Mouse (Mus musculus): Measurements from ENCODE around the gene Slc19a1. TPM values are rescaled to one million over a fixed set of nuclear protein-coding genes. Genes with fewer than 3 reads are reported as not detected.
A peak's percentile ranks its signal among the peaks of the same experiment; 100 is the strongest.

The Slc19a1 gene
- polyA plus RNA-seq, 1 experiment from 2014 or later = 45.7 TPM

GRCm38 (mm10) chr10:77082453-77082852 is 50.4 kb downstream of the Slc19a1 start:
- Histone ChIP-seq H3K27ac (no peak overlapping the region), H3K4me3 (no peak overlapping the region), H3K27me3 (replicated peaks) (no peaks in the 10 kb centered on the region), H3K36me3 (replicated peaks) (no peaks in the 10 kb centered on the region), H3K4me2 (no peak overlapping the region), H3K4me1 (no peaks in the 10 kb centered on the region), H3K9me3 (no peaks in the 10 kb centered on the region), H3K9ac (no peak overlapping the region)
- 22% methylated on average over 3 of the region's 3 CpGs for WGBS
- ATAC-seq (replicated peaks) = peak; percentile 54

DNA sequence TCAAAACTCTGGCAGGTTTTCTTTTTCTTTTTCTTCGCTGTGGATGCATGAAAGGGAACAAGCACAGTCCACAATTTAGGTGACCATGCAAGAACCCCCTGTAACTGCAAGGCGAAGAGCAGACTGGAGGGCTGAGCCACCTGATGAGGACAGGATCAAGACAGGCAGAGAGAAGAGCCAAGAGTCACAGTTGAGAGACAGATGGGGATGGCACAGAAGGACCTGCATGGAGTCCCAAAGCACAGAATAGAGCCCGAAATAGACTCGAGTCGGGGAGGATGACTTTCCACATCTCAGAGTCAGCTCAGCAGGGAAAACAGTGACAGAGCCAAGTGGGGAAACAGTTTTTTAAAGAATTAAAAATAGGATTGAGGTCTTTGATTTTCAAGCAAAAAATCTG is 50.9 kb downstream of the Slc19a1 start:
- Histone ChIP-seq H3K9ac (no peak overlapping the region), H3K27ac (no peak overlapping the region), H3K4me3 (no peak overlapping the region), H3K4me2 (no peak overlapping the region), H3K4me1 (no peaks in the 10 kb centered on the region), H3K36me3 (replicated peaks) (no peaks in the 10 kb centered on the region), H3K9me3 (no peaks in the 10 kb centered on the region), H3K27me3 (replicated peaks) (no peaks in the 10 kb centered on the region)
- 73% methylated on average over 5 of the region's 5 CpGs for WGBS
- no peak for ATAC-seq (replicated peaks)

DNA sequence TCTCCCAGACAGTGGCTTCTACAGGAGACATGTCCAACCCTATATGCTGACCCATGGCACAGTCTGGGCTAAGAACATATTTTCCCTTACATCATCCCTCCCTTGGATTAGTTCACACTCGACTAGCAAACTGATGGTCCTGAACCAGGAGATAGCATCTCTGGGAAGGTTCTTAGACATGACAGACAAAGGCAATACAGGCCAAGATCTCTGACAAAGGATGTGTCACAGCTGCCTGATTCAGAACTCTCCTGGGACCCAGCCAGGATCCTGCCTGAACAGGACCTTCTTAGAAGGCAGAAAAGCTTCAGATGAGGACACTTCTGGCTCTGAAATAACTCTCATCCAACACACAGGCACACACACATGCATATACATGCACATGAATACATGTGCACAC is 52.5 kb downstream of the Slc19a1 start:
- no peaks in the 10 kb centered on the region for H3K4me1 ChIP-seq
- WGBS = 61% methylated on average over 1 of the region's 1 CpGs
- no peaks in the 10 kb centered on the region for H3K36me3 ChIP-seq (replicated peaks)
- no peaks in the 10 kb centered on the region for H3K27me3 ChIP-seq (replicated peaks)
- no peak overlapping the region for H3K4me3 ChIP-seq
- ATAC-seq (replicated peaks) = no peak
- H3K27ac ChIP-seq = no peak overlapping the region
- no peak overlapping the region for H3K9ac ChIP-seq
- no peaks in the 10 kb centered on the region for H3K9me3 ChIP-seq
- no peak overlapping the region for H3K4me2 ChIP-seq

DNA sequence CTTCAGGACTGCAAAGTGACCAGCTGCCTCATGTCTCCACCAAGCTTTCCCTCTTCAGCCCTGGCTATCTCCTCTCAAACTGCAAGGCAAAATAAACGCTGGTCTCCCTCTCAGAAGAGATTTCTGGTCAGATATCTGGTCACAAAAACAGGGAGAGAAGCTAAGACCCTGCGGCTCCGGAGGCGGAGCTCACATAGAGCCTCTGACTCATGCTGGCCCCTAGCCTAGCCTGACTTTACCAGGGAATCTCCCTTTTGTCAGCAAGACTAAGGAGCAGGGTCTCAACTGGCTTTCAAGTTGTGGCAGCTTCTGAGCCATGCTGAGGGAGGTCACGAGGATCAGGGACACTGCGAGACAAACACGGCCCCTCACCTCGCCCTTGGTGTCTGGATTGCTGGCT is 57.3 kb downstream of the Slc19a1 start:
- Histone ChIP-seq H3K36me3 (replicated peaks) (no peaks in the 10 kb centered on the region), H3K4me2 (peak overlapping the region; percentile 33), H3K4me3 (peak overlapping the region; percentile 23), H3K27me3 (replicated peaks) (no peaks in the 10 kb centered on the region), H3K9me3 (no peaks in the 10 kb centered on the region), H3K27ac (no peak overlapping the region), H3K4me1 (no peaks in the 10 kb centered on the region), H3K9ac (no peak overlapping the region)
- WGBS = 29% methylated on average over 8 of the region's 8 CpGs
- 0 out of 2 replicates have a peak, but pooled peaks have one; percentile 52 for ATAC-seq (replicated peaks)

DNA sequence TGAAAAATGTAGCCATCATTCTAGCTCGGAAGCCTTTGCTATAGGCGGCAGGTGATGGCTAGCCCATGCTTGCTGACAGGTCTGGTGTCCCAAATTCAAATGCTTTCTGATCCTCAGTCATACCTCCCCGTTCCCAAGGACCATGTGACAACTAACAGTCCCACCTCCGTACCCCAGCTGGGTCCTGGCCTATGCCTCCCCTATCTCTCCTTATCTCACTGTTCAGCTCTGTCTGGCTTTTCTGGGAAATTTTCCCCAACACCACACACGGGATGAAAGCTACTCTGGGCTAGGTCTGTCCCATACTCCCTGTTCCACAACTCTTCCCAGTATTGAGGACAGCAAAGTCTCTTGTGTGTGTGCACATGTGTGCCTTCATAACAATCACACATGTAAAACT is 58.0 kb downstream of the Slc19a1 start:
- WGBS = 75% methylated on average over 5 of the region's 5 CpGs
- Histone ChIP-seq H3K4me2 (no peak overlapping the region), H3K27ac (no peak overlapping the region), H3K9ac (no peak overlapping the region), H3K36me3 (replicated peaks) (no peaks in the 10 kb centered on the region), H3K4me3 (no peak overlapping the region), H3K9me3 (no peaks in the 10 kb centered on the region), H3K4me1 (no peaks in the 10 kb centered on the region), H3K27me3 (replicated peaks) (no peaks in the 10 kb centered on the region)
- no peak for ATAC-seq (replicated peaks)

GRCm38 (mm10) chr10:77091538-77092097 is 59.6 kb downstream of the Slc19a1 start:
- H3K27me3 ChIP-seq (replicated peaks) = no peaks in the 10 kb centered on the region
- H3K4me2 ChIP-seq = no peak overlapping the region
- ATAC-seq (replicated peaks) = no peak
- WGBS = 85% methylated on average over 4 of the region's 4 CpGs
- no peaks in the 10 kb centered on the region for H3K9me3 ChIP-seq
- H3K4me1 ChIP-seq = no peaks in the 10 kb centered on the region
- H3K27ac ChIP-seq = no peak overlapping the region
- H3K9ac ChIP-seq = no peak overlapping the region
- H3K4me3 ChIP-seq = no peak overlapping the region
- H3K36me3 ChIP-seq (replicated peaks) = no peaks in the 10 kb centered on the region

GRCm38 (mm10) chr10:77093817-77094216 is 61.8 kb downstream of the Slc19a1 start:
- no peak overlapping the region for H3K4me2 ChIP-seq
- H3K27ac ChIP-seq = no peak overlapping the region
- no peaks in the 10 kb centered on the region for H3K36me3 ChIP-seq (replicated peaks)
- H3K4me3 ChIP-seq = no peak overlapping the region
- no peak overlapping the region for H3K9ac ChIP-seq
- H3K27me3 ChIP-seq (replicated peaks) = no peaks in the 10 kb centered on the region
- 0 out of 2 replicates have a peak, but pooled peaks cover 3% of the 10 kb centered on the region for H3K4me1 ChIP-seq
- no peak for ATAC-seq (replicated peaks)
- no peaks in the 10 kb centered on the region for H3K9me3 ChIP-seq

GRCm38 (mm10) chr10:77095666-77096065 is 63.6 kb downstream of the Slc19a1 start:
- Histone ChIP-seq H3K9ac (no peak overlapping the region), H3K27me3 (replicated peaks) (no peaks in the 10 kb centered on the region), H3K4me2 (no peak overlapping the region), H3K4me1 (0 out of 2 replicates have a peak, but pooled peaks cover 3% of the 10 kb centered on the region), H3K9me3 (no peaks in the 10 kb centered on the region), H3K27ac (no peak overlapping the region), H3K4me3 (no peak overlapping the region), H3K36me3 (replicated peaks) (no peaks in the 10 kb centered on the region)
- ATAC-seq (replicated peaks) = no peak
- WGBS = 98% methylated on average over 3 of the region's 3 CpGs

GRCm38 (mm10) chr10:77097006-77097889 is 65.2 kb downstream of the Slc19a1 start:
- Histone ChIP-seq H3K4me1 (0 out of 2 replicates have a peak, but pooled peaks cover 3% of the 10 kb centered on the region), H3K9ac (no peak overlapping the region), H3K4me2 (no peak overlapping the region), H3K36me3 (replicated peaks) (no peaks in the 10 kb centered on the region), H3K9me3 (no peaks in the 10 kb centered on the region), H3K27me3 (replicated peaks) (no peaks in the 10 kb centered on the region), H3K27ac (no peak overlapping the region), H3K4me3 (no peak overlapping the region)
- 56% methylated on average over 12 of the region's 12 CpGs for WGBS
- ATAC-seq (replicated peaks) = no peak

DNA sequence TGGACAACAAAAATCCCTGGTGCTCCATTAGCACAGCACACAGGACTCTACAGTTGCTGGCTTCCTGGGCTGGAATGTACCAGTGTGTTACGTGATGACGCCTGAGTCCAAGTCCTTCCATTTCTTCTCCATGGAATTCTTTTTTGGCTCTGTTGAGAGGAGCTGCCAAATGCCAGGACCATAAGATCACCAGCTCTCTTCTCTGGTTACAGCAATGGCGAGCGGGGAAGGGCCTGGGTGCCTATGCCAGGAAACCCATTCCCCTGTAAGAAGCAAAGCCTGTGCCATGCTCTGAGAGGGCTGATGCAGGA is 65.8 kb downstream of the Slc19a1 start:
- Histone ChIP-seq H3K9ac (no peak overlapping the region), H3K36me3 (replicated peaks) (no peaks in the 10 kb centered on the region), H3K4me3 (no peak overlapping the region), H3K9me3 (no peaks in the 10 kb centered on the region), H3K4me2 (no peak overlapping the region), H3K27me3 (replicated peaks) (no peaks in the 10 kb centered on the region), H3K4me1 (0 out of 2 replicates have a peak, but pooled peaks cover 3% of the 10 kb centered on the region), H3K27ac (no peak overlapping the region)
- WGBS = 87% methylated on average over 4 of the region's 4 CpGs
- no peak for ATAC-seq (replicated peaks)

DNA sequence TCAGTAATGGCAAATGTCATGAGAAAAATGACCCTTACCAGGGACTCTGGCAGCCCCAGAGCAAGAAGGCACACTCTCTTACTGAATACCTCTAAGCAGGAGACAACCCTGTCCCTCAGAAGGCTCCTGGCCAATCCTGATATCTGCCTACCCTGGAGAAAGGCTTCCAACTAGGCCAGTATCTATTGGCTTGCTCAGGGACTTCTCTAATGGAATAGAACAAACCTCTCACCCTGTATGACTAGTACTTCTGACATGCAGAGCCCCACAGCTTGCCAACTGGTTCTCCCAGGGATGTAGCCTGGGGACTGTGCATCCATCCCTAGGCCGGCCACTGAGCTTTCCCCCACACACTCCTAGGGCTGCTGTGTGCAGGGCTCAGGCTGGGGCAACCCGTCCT is 66.6 kb downstream of the Slc19a1 start:
- WGBS = 77% methylated on average over 2 of the region's 2 CpGs
- Histone ChIP-seq H3K4me1 (0 out of 2 replicates have a peak, but pooled peaks cover 3% of the 10 kb centered on the region), H3K4me3 (no peak overlapping the region), H3K9ac (no peak overlapping the region), H3K27ac (no peak overlapping the region), H3K27me3 (replicated peaks) (no peaks in the 10 kb centered on the region), H3K9me3 (no peaks in the 10 kb centered on the region), H3K36me3 (replicated peaks) (no peaks in the 10 kb centered on the region), H3K4me2 (no peak overlapping the region)
- no peak for ATAC-seq (replicated peaks)

DNA sequence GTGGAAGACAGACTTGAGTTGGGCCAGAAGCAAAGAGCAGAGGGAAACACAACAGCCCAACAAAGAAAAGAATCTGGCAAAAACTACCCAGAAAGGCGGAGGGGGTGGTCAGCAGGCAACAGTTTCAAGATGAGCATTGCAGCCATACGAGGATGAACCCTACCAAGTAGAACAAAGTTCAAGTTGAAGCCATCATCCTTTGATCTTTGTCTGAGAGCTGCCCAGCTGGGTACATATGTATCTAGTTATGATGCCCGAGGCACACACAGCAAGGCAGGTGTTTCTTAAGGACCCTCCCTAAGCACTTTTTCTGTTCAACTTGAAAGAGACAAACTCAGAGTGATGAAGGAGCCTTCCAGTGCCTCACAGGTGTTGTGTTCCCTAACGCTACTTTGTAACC is 67.7 kb downstream of the Slc19a1 start:
- 87% methylated on average over 4 of the region's 4 CpGs for whole genome bisulfite sequencing
- H3K9ac ChIP-seq = no peak overlapping the region
- H3K4me1 ChIP-seq = 0 out of 2 replicates have a peak, but pooled peaks cover 3% of the 10 kb centered on the region
- no peak for ATAC-seq (replicated peaks)
- no peaks in the 10 kb centered on the region for H3K9me3 ChIP-seq
- no peak overlapping the region for H3K27ac ChIP-seq
- H3K27me3 ChIP-seq (replicated peaks) = no peaks in the 10 kb centered on the region
- no peak overlapping the region for H3K4me3 ChIP-seq
- no peak overlapping the region for H3K4me2 ChIP-seq
- no peaks in the 10 kb centered on the region for H3K36me3 ChIP-seq (replicated peaks)

DNA sequence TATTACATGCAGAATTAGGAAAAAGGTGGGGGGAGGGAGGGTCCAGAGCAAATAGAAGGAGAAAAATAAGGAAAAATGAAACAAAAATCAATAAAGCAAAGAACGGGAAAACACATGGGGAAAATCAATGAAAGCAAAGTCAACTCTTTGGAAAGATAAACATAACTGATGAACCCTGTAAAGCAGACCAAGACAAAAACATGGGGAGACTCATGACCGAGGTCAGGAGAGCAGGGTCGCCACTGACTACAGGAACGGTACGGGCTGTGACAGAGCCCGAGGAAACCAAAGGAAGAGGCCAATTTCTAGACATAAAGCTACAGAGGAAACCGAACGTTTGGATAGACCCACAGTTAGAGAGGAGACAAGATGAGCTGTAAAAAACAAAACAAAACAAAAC is 71.6 kb downstream of the Slc19a1 start:
- H3K36me3 ChIP-seq (replicated peaks) = no peaks in the 10 kb centered on the region
- no peak overlapping the region for H3K4me2 ChIP-seq
- WGBS = 79% methylated on average over 8 of the region's 8 CpGs
- H3K4me1 ChIP-seq = no peaks in the 10 kb centered on the region
- no peak for ATAC-seq (replicated peaks)
- H3K27ac ChIP-seq = no peak overlapping the region
- no peak overlapping the region for H3K4me3 ChIP-seq
- no peaks in the 10 kb centered on the region for H3K27me3 ChIP-seq (replicated peaks)
- no peaks in the 10 kb centered on the region for H3K9me3 ChIP-seq
- H3K9ac ChIP-seq = no peak overlapping the region

Data from midbrain, embryonic 15.5 days (tissue).